18 mouse cellular contexts compared by ENCODE assay signal in genomic region chr5:3477711-3478110, GRCm38 (mm10).
"Had no signal": no experiment of that assay in that cellular context is flagged by ENCODE, and none has a peak within 500 bp of the region (broad histone marks: within the 10 kb centered on the region; RNA-seq: fewer than 3 reads in every experiment).

No protein-coding gene starts in this region.

- H3K4me3 ChIP-seq: lung, embryonic 15.5 days; midbrain, embryonic 13.5 days; midbrain, embryonic 15.5 days; neural tube, embryonic 12.5 days had no signal

- H3K27me3 ChIP-seq: lung, embryonic 15.5 days; megakaryocyte, embryonic 14.5 days; midbrain, embryonic 13.5 days; midbrain, embryonic 15.5 days; neural tube, embryonic 12.5 days had no signal

- H3K36me3 ChIP-seq: lung, embryonic 15.5 days; midbrain, embryonic 13.5 days; midbrain, embryonic 15.5 days; neural tube, embryonic 12.5 days had no signal

- DNase-seq: lung, adult 2 months; lung, postnatal 14 days; lung, postnatal 36 days; right cerebral cortex, adult 18-20 months; right cerebral cortex, postnatal 25 days; right cerebral cortex, postnatal 4 days; spleen, adult 18-20 months; thymus, adult 18-20 months; thymus, postnatal 14 days; thymus, postnatal 36 days had no signal

- H3K4me1 ChIP-seq: lung, embryonic 15.5 days; midbrain, embryonic 13.5 days; midbrain, embryonic 15.5 days; neural tube, embryonic 12.5 days had no signal

- ATAC-seq: lung, postnatal 0 days; midbrain, embryonic 13.5 days; midbrain, embryonic 15.5 days had no signal

- H3K4me2 ChIP-seq: lung, embryonic 15.5 days; midbrain, embryonic 11.5 days; midbrain, embryonic 13.5 days; midbrain, embryonic 15.5 days; neural tube, embryonic 12.5 days had no signal

- H3K9ac ChIP-seq: lung, embryonic 15.5 days; midbrain, embryonic 13.5 days; midbrain, embryonic 15.5 days; neural tube, embryonic 12.5 days had no signal

- H3K9me3 ChIP-seq: lung, embryonic 15.5 days; megakaryocyte, embryonic 14.5 days; midbrain, embryonic 13.5 days; midbrain, embryonic 15.5 days; neural tube, embryonic 12.5 days had no signal

- H3K27ac ChIP-seq: lung, embryonic 15.5 days; macrophage; midbrain, embryonic 13.5 days; midbrain, embryonic 15.5 days; neural tube, embryonic 12.5 days had no signal
